In genomic region chr9:45955107-45955963, GRCm38 (mm10) we compare ENCODE assay signal across 8 mouse cellular contexts. TPM values are rescaled to one million over a fixed set of nuclear protein-coding genes. Genes with fewer than 3 reads are reported as not detected.
DNase-seq lines count a peak whose midpoint lies in the region; ATAC-seq lines count a peak whose summit lies in the region.

Gene Sidt2 (minus strand): TSS chr9:45955258.

- no peaks in the 10 kb centered on the region for H3K27me3 ChIP-seq in megakaryocyte, embryonic 14.5 days (replicated peaks)

- DNase-seq in adrenal gland, adult 2 months, result peak; percentile 94
- DNase-seq in embryo, embryonic 11 days, result peak; percentile 95
- DNase-seq in gastrocnemius, postnatal 25 days, result peak; percentile 88
- DNase-seq in left cerebral cortex, adult 9 months (ENCODE audit: low spot score in 2 of 2), result peak; percentile 73 to 89
- peak; percentile 94 for DNase-seq in right cerebral cortex, postnatal 10 days (ENCODE audit: low spot score in 2 of 2)
- DNase-seq in urinary bladder, postnatal 36 days (ENCODE audit: low spot score in 2 of 2), result peak; percentile 80 to 87

- peaks cover 38% of the 10 kb centered on the region for H3K4me1 ChIP-seq in megakaryocyte, embryonic 14.5 days

- H3K36me3 ChIP-seq in megakaryocyte, embryonic 14.5 days (replicated peaks; ENCODE audit: low read length), result peaks cover 44% of the 10 kb centered on the region

- no peaks in the 10 kb centered on the region for H3K9me3 ChIP-seq in megakaryocyte, embryonic 14.5 days

- peak; percentile 90 for ATAC-seq in inflammation-experienced regulatory T-cells, adult 6 months

- peak within 1 kb of the TSS; percentile 99 for H3K4me3 ChIP-seq in megakaryocyte, embryonic 14.5 days (replicated peaks)

RNA-seq across cellular contexts. Expression of gene Sidt2, which starts in this region (rescaled TPM):
- total RNA-seq in adrenal gland, adult 2 months (2021), result 100 to 1,000 TPM; 138 to 351 TPM
- polyA plus RNA-seq in adrenal gland, adult 2 months (2012; rRNA removed), result 942 and 1,575 TPM in 2 replicates
- total RNA-seq in gastrocnemius, postnatal 25 days (2021), result 10 to 100 TPM; 67.9 to 70.2 TPM
- polyA plus RNA-seq in inflammation-experienced regulatory T-cells, adult 6 months (2017; shearing (Covaris generic)), result 10 to 100 TPM; 27.0 to 48.9 (median 35.8) TPM
- polyA plus RNA-seq in megakaryocyte, embryonic 14.5 days (2012; ENCODE audit: insufficient read depth, low replicate concordance), result 9.5 and 30.5 TPM in 2 replicates

Comparison
In these comparisons a context has a peak if more than half of its experiments do, and no peak if none do; other contexts are left out.
1. Peak in every context shown above with its lines: DNase-seq, ATAC-seq and H3K4me3 ChIP-seq.
2. RNA of gene Sidt2 (polyA plus RNA-seq): 942 to 1,575 TPM in adrenal gland, adult 2 months; 27.0 to 48.9 TPM in inflammation-experienced regulatory T-cells, adult 6 months and 9.5 to 30.5 TPM in megakaryocyte, embryonic 14.5 days; every median in the first group is over 10 times any median in the second.